Mouse (Mus musculus) midbrain, embryonic 13.5 days (tissue): ENCODE measurements around the gene Stkld1. TPM values are rescaled to one million over a fixed set of nuclear protein-coding genes. Genes with fewer than 3 reads are reported as not detected.

Experiments used
- ATAC-seq: fragments of 200-750 bp; cut with Nextera tagmentation; 2 replicates; pipeline ENCODE4 v1.8.0; 2017; ENCODE audit warnings: mild to moderate bottlenecking, moderate TSS enrichment, moderate library complexity
- H3K27ac ChIP-seq: fragments of 300-500 bp; sonication (generic); 2 replicates; pipeline ENCODE4 v1.5.1; 2015; ENCODE audit warnings: inconsistent platforms, mild to moderate bottlenecking, moderate library complexity
- H3K27me3 ChIP-seq: fragments of 300-500 bp; sonication (generic); 2 replicates; pipeline ENCODE4 v1.6.1; 2015; ENCODE audit warnings: mild to moderate bottlenecking, inconsistent platforms
- H3K36me3 ChIP-seq: fragments of 300-500 bp; sonication (generic); 2 replicates; pipeline ENCODE4 v1.6.1; 2015; ENCODE audit warnings: mild to moderate bottlenecking, inconsistent platforms
- H3K4me1 ChIP-seq: fragments of 300-500 bp; sonication (generic); replicated peaks from 2 replicates; pipeline ENCODE4 v1.6.1; 2015; ENCODE audit warnings: inconsistent platforms
- H3K4me2 ChIP-seq: fragments of 300-500 bp; sonication (generic); replicated peaks from 2 replicates; pipeline ENCODE4 v1.6.1; 2015; ENCODE audit warnings: moderate library complexity, mild to moderate bottlenecking, inconsistent platforms
- H3K4me3 ChIP-seq: fragments of 300-500 bp; sonication (generic); replicated peaks from 2 replicates; pipeline ENCODE4 v1.5.1; 2015; ENCODE audit warnings: mild to moderate bottlenecking, inconsistent platforms
- H3K9ac ChIP-seq: fragments of 300-500 bp; sonication (generic); replicated peaks from 2 replicates; pipeline ENCODE4 v1.6.1; 2015; ENCODE audit warnings: mild to moderate bottlenecking, inconsistent platforms
- H3K9me3 ChIP-seq: fragments of 300-500 bp; sonication (generic); 2 replicates; pipeline ENCODE4 v1.6.1; 2016; ENCODE audit warnings: mild to moderate bottlenecking, inconsistent platforms
- WGBS: fragments of 180-500 bp; shearing (Covaris S2); methylation state at CpG from one replicate; pipeline ENCODE4 v1.1.7; 2015; 5-methylcytosine and 5-hydroxymethylcytosine counted together
- polyA plus RNA-seq: library from polyadenylated mRNA; unstranded; fragments of >200 nt; fragmentation: Nextera tagmentation; extraction: Ambion mirVana; gene quantifications from 2 replicates; pipeline ENCODE4 v1.2.1, GENCODE M21; 2015

Stkld1 gene
- polyA plus RNA-seq, 1 experiment from 2014 or later: 0.13 TPM

DNA sequence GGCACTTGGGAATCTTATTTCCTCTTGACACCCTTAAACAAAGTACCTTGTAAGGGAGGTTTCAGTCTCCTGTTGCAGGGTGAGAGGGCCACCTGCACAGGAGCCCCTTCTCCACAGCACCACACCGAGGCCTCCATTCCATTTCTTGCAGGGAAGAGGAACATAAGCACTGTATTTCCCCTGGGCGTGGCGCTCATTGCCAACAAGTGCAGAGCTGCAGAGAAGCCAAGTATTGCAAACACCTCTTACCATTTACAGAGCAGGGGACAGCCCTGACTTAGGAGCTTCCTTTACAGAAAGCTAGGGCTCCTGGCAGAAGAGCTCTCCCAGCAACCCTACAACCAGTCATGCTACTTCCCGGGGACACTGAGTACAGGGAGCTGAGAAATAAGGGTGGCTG lies 18.3 kb downstream of the Stkld1 start:
- H3K36me3 ChIP-seq: peaks cover 86% of the 10 kb centered on the region
- no peak for ATAC-seq

GRCm38 (mm10) chr2:26952866-26953265 lies 19.0 kb downstream of the Stkld1 start:
- no peaks in the 10 kb centered on the region for H3K9me3 ChIP-seq
- no peak overlapping the region for H3K27ac ChIP-seq
- no peak overlapping the region for H3K9ac ChIP-seq
- peaks cover 91% of the 10 kb centered on the region for H3K36me3 ChIP-seq
- no peaks in the 10 kb centered on the region for H3K4me1 ChIP-seq
- no peak overlapping the region for H3K4me3 ChIP-seq
- H3K4me2 ChIP-seq: no peak overlapping the region
- ATAC-seq: no peak
- 95% methylated on average over 8 of the region's 8 CpGs for WGBS
- H3K27me3 ChIP-seq: no peaks in the 10 kb centered on the region

More for the DNA sequence above, 18.3 kb downstream of the Stkld1 start:
- no peak overlapping the region for H3K4me3 ChIP-seq
- no peaks in the 10 kb centered on the region for H3K9me3 ChIP-seq
- no peak overlapping the region for H3K4me2 ChIP-seq
- H3K9ac ChIP-seq: no peak overlapping the region
- H3K4me1 ChIP-seq: no peaks in the 10 kb centered on the region
- no peak overlapping the region for H3K27ac ChIP-seq
- 92% methylated on average over 4 of the region's 4 CpGs for whole genome bisulfite sequencing
- H3K27me3 ChIP-seq: no peaks in the 10 kb centered on the region

DNA sequence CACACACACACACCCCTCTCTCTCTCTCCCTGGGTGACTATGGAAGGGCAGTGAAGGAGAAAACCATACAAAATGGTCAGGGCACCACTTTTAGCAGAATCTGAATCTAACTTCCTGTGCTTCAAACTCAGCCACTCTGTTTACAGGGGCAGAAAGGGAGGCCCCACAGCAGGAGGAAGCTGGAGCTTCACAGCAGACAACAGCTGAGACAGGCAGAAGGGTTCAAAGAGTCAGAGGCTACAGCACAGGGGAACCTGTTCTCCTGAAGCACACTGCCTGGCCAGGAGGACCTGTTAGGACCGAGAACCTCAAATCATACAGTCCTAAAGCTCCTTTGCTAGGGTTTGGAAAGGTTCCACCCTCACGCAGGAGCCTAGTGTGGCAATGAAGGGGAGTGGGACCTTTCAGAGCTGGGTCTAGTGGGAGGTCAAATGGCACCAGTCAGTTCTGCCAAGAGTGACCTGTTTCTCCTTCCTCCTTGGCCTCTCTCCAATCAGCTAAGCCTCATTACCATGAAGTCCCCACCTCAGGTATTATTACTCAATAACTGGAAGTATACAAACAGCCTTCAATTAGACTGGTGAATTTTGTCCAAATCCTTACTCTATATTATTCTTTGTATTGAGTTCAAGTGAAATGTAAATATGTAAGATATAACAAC lies 21.0 kb downstream of the Stkld1 start:
- Histone ChIP-seq H3K4me2 (no peak overlapping the region), H3K36me3 (peaks cover 96% of the 10 kb centered on the region), H3K27ac (no peak overlapping the region), H3K27me3 (no peaks in the 10 kb centered on the region), H3K4me1 (no peaks in the 10 kb centered on the region), H3K4me3 (no peak overlapping the region), H3K9me3 (no peaks in the 10 kb centered on the region), H3K9ac (no peak overlapping the region; the same call in 1 of the 2 replicates)
- ATAC-seq: no peak
- WGBS: 96% methylated on average over 2 of the region's 2 CpGs

DNA sequence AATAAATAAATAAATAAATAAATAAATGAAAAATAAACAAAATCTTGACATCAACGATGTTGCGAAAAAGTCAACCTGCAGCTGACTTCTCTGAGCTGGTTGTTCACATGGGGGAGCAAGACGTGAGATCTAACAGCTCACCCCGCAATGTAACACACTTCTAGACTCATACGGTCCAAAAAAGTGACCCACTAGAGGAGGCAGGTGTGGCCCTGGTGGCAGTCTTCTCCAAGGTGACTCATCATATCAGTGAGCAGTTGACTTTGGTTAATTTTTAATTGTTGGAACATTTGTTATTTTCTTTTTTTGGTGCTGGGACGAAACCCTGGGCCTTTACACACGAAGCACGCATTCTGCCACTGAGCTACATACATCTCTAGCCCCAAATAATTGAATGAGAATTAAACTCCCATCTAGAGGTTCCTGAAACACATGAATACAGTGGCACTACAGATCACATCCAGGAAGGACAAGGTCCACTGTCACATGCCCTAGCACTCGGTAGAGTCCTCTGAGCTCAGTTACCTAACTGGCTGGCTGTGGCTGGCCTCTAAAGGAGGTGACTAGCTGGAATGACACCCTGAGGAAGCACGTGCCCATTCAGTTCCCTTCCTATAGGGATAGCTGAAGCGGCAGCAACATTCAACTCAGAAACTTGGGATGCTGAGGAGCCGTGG lies 23.1 kb downstream of the Stkld1 start:
- Histone ChIP-seq H3K4me3 (no peak overlapping the region), H3K36me3 (peaks cover 88% of the 10 kb centered on the region), H3K27ac (no peak overlapping the region), H3K9ac (no peak overlapping the region), H3K27me3 (no peaks in the 10 kb centered on the region), H3K4me2 (no peak overlapping the region), H3K4me1 (peaks cover 14% of the 10 kb centered on the region), H3K9me3 (no peaks in the 10 kb centered on the region)
- WGBS: 94% methylated on average over 12 of the region's 12 CpGs
- no peak for ATAC-seq

GRCm38 (mm10) chr2:26957488-26957859 lies 23.6 kb downstream of the Stkld1 start:
- no peak for ATAC-seq
- no peak overlapping the region for H3K27ac ChIP-seq
- no peak overlapping the region for H3K9ac ChIP-seq
- no peaks in the 10 kb centered on the region for H3K27me3 ChIP-seq
- H3K36me3 ChIP-seq: peaks cover 87% of the 10 kb centered on the region
- H3K4me2 ChIP-seq: no peak overlapping the region
- H3K4me3 ChIP-seq: no peak overlapping the region
- H3K4me1 ChIP-seq: peaks cover 19% of the 10 kb centered on the region
- H3K9me3 ChIP-seq: no peaks in the 10 kb centered on the region
- WGBS: 92% methylated on average over 2 of the region's 2 CpGs

DNA sequence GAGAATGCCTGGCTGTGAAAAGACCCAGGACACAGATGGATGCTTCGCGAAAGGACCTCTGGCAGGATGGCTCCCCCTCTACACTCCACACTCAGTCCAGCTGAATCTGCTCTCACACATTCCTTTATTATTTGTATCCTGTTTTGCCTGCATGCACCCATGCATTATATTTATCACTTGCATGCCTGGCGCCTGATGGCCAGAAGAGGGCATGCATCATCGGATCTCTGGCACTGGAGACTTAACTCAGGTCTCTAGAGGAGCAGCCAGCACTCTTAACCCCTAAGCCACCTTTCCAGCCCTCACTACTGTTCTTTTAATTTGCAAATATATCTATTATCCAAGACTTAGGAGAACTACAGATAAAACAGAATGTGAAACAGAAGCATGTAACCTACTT lies 26.9 kb downstream of the Stkld1 start:
- H3K9me3 ChIP-seq: no peaks in the 10 kb centered on the region
- 80% methylated on average over 4 of the region's 4 CpGs for WGBS
- H3K36me3 ChIP-seq: peaks cover 55% of the 10 kb centered on the region
- H3K27me3 ChIP-seq: no peaks in the 10 kb centered on the region
- no peak overlapping the region for H3K4me3 ChIP-seq
- H3K27ac ChIP-seq: no peak overlapping the region
- no peak for ATAC-seq
- H3K9ac ChIP-seq: no peak overlapping the region
- H3K4me2 ChIP-seq: no peak overlapping the region
- H3K4me1 ChIP-seq: peaks cover 37% of the 10 kb centered on the region

- under 1% methylated on average over 50 of the region's 50 CpGs for WGBS
- H3K27ac ChIP-seq: peak within 1 kb of the TSS; percentile 98
- H3K4me3 ChIP-seq: peak within 1 kb of the TSS; percentile 81
- H3K36me3 ChIP-seq: peaks cover 22% of the 10 kb centered on the region
- no peaks in the 10 kb centered on the region for H3K9me3 ChIP-seq
- H3K4me2 ChIP-seq: peak within 1 kb of the TSS; percentile 91
- H3K4me1 ChIP-seq: peaks cover 37% of the 10 kb centered on the region
- ATAC-seq: peak; percentile 98
- H3K9ac ChIP-seq: peak within 1 kb of the TSS; percentile 91
- no peaks in the 10 kb centered on the region for H3K27me3 ChIP-seq
Measured at GRCm38 (mm10) chr2:26963923-26964723, 30.3 kb downstream of the Stkld1 start, which contains the start of gene Rexo4. Gene Rexo4, minus strand, starts transcription at chr2:26964386.

DNA sequence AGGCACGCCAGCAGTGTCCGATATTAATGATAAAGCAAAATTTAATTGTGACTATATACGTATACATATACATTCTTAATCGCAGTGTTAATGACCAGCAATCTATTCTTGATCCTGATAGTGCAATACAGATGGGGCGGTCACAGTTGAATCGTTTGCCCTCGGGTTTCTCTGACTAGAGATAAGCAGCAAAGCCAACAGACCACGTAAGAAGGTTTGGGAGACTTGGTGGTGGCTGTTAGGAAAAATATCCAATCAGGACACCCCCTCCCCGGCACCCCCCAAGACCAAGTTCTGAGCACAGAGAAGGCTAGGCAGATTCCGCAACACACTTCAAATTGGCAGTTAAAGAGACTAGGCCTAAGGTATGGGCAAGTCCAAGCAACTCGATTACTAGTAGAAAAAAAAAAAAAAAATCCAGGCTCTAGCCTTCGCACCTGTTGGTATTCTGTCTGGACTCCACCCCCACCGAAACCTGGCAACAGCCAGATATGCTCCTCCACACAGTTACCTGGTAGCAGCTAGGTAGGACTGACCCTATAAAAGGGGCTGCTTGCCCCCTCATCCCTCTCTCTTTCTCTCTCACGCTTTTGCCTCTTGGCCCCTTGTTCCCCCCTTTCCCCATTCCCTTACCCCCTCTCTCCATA lies 31.0 kb downstream of the Stkld1 start:
- WGBS: 19% methylated on average over 14 of the region's 14 CpGs

DNA sequence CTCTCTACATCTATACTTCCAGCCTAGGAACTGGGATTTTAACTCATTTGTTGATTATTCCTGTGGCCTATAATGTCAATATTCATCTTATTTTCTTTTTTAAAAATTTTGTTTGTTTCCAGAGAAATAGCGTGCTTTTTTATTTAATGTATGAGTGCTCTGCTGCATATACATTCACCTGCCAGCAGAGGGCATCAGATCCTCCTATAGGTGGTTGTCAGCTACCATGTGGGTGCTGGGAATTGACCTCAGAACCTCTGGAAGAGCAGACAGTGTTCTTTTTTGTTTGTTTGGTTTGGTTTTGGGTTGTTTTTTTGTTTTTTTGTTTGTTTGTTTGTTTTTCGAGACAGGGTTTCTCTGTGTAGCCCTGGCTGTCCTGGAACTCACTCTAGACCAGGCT lies 33.4 kb downstream of the Stkld1 start:
- no peak overlapping the region for H3K4me2 ChIP-seq
- H3K9me3 ChIP-seq: no peaks in the 10 kb centered on the region
- no peaks in the 10 kb centered on the region for H3K27me3 ChIP-seq
- peaks cover 1% of the 10 kb centered on the region for H3K36me3 ChIP-seq
- H3K27ac ChIP-seq: no peak overlapping the region
- H3K4me1 ChIP-seq: peaks cover 20% of the 10 kb centered on the region
- no peak overlapping the region for H3K4me3 ChIP-seq
- H3K9ac ChIP-seq: no peak overlapping the region
- no peak for ATAC-seq
- WGBS: 76% methylated on average over 2 of the region's 2 CpGs

More for the DNA sequence above, 31.0 kb downstream of the Stkld1 start:
- H3K36me3 ChIP-seq: peaks cover 18% of the 10 kb centered on the region
- peak overlapping the region; percentile 98 for H3K27ac ChIP-seq
- no peak for ATAC-seq
- H3K9me3 ChIP-seq: no peaks in the 10 kb centered on the region
- H3K4me2 ChIP-seq: peak overlapping the region; percentile 91
- peak overlapping the region; percentile 81 for H3K4me3 ChIP-seq
- H3K27me3 ChIP-seq: no peaks in the 10 kb centered on the region
- peak overlapping the region; percentile 91 for H3K9ac ChIP-seq
- peaks cover 37% of the 10 kb centered on the region for H3K4me1 ChIP-seq

- H3K4me3 ChIP-seq: no peak within 1 kb of the TSS
- no peak within 1 kb of the TSS for H3K27ac ChIP-seq
- H3K4me1 ChIP-seq: no peaks in the 10 kb centered on the region
- no peaks in the 10 kb centered on the region for H3K27me3 ChIP-seq
- no peaks in the 10 kb centered on the region for H3K9me3 ChIP-seq
- H3K9ac ChIP-seq: no peak within 1 kb of the TSS
- 80% methylated on average over 3 of the region's 3 CpGs for WGBS
- no peak for ATAC-seq
- no peak within 1 kb of the TSS for H3K4me2 ChIP-seq
- H3K36me3 ChIP-seq: no peaks in the 10 kb centered on the region
Measured at GRCm38 (mm10) chr2:26973116-26973515, 39.3 kb downstream of the Stkld1 start, which contains the start of gene Adamts13. Gene Adamts13, plus strand, starts transcription at chr2:26973416.

- H3K4me2 ChIP-seq: no peak overlapping the region
- no peaks in the 10 kb centered on the region for H3K27me3 ChIP-seq
- no peaks in the 10 kb centered on the region for H3K4me1 ChIP-seq
- no peak overlapping the region for H3K4me3 ChIP-seq
- no peak for ATAC-seq
- H3K36me3 ChIP-seq: no peaks in the 10 kb centered on the region
- no peak overlapping the region for H3K27ac ChIP-seq
- WGBS: 62% methylated on average over 4 of the region's 4 CpGs
- H3K9ac ChIP-seq: no peak overlapping the region
- no peaks in the 10 kb centered on the region for H3K9me3 ChIP-seq
Measured at GRCm38 (mm10) chr2:26973960-26974359, 40.1 kb downstream of the Stkld1 start.
